Mouse (Mus musculus): Measurements from ENCODE around the gene Ccdc171.

DNA sequence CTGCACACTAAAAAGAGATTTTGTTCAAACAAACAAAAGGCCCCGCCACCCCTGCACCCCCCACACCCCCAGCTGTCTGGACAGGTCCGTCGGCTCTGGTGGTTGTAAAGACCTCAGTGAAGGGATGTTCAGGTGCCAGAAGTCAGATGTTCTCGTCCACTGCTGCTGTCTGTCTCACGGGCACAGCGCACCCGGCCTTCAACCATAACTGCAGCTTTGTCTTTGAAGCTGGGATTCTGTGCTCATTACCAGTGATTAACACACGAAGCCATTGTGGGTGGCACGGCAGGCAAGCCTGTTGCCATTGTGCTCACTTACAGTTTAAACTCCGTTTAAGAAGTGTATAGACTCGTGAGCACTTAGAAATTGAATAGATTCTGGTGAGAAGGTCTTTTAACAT is 194.5 kb downstream of the Ccdc171 start:
- TF ChIP-seq POLR2A (IDR thresholded peaks at IDR 0.05; ENCODE audit: borderline replicate concordance, low read depth, low read length) = no peak
- no peak for TF ChIP-seq CTCF (IDR thresholded peaks at IDR 0.05; ENCODE audit: low read depth, low read length)

Data from bone marrow macrophage, adult 2 months (primary cell).